Comparison of ENCODE assay signal across 8 mouse cellular contexts in genomic region chr8:92358141-92358999, GRCm38 (mm10). TPM values are rescaled to one million over a fixed set of nuclear protein-coding genes. Genes with fewer than 3 reads are reported as not detected.
DNase-seq lines count a peak whose midpoint lies in the region; ATAC-seq and TF ChIP-seq lines count a peak whose summit lies in the region.

No protein-coding gene starts in this region.

- H3K27ac ChIP-seq in heart, embryonic 13.5 days (replicated peaks): peak overlapping the region; percentile 91
- H3K27ac ChIP-seq in limb, embryonic 10.5 days: peak overlapping the region; percentile 87

- TF ChIP-seq CTCF in brain, embryonic 14.5 days (IDR thresholded peaks at IDR 0.05; ENCODE audit: borderline replicate concordance, extremely low read depth, insufficient read depth, insufficient read length): no peak

- peaks cover 70% of the 10 kb centered on the region for H3K27me3 ChIP-seq in heart, embryonic 13.5 days (replicated peaks)
- peaks cover 88% of the 10 kb centered on the region for H3K27me3 ChIP-seq in limb, embryonic 10.5 days (ENCODE audit: low read depth, poor library complexity, severe bottlenecking)

- no peaks in the 10 kb centered on the region for H3K9me3 ChIP-seq in heart, embryonic 13.5 days
- no peaks in the 10 kb centered on the region for H3K9me3 ChIP-seq in limb, embryonic 10.5 days (replicated peaks)

- peak; percentile 17 for DNase-seq in ovary, postnatal 10 days (ENCODE audit: low spot score)
- no peak for DNase-seq in ovary, postnatal 14 days (ENCODE audit: low spot score)
- DNase-seq in brain, embryonic 14.5 days (ENCODE audit: low read depth): peak; percentile 54
- peak; percentile 79 for DNase-seq in limb, embryonic 10.5 days (ENCODE audit: low spot score)
- peak; percentile 76 for DNase-seq in neural tube, embryonic 10.5 days (ENCODE audit: extremely low spot score, low spot score)
- no peak for DNase-seq in urinary bladder, adult 18-20 months (ENCODE audit: low spot score in 2 of 2)
- DNase-seq in urinary bladder, adult 2 months (ENCODE audit: low spot score): no peak

- no peaks in the 10 kb centered on the region; the same call in 1 of the 2 replicates for H3K36me3 ChIP-seq in heart, embryonic 13.5 days
- H3K36me3 ChIP-seq in limb, embryonic 10.5 days: peaks cover 8% of the 10 kb centered on the region; the same call in 1 of the 2 replicates

- TF ChIP-seq POLR2A in brain, embryonic 14.5 days (IDR thresholded peaks at IDR 0.05; ENCODE audit: borderline replicate concordance, extremely low read depth, insufficient read depth, insufficient read length, poor library complexity, severe bottlenecking): no peak

- no peak for ATAC-seq in heart, embryonic 13.5 days (ENCODE audit: extremely low read depth, insufficient number of reproducible peaks, low FRiP score, low TSS enrichment)

- H3K9ac ChIP-seq in heart, embryonic 13.5 days: peak overlapping the region; percentile 91

- peak overlapping the region; percentile 65 for H3K4me3 ChIP-seq in heart, embryonic 13.5 days
- H3K4me3 ChIP-seq in limb, embryonic 10.5 days: peak overlapping the region; percentile 69

- H3K4me2 ChIP-seq in heart, embryonic 13.5 days: peak overlapping the region; percentile 86

- WGBS in heart, embryonic 13.5 days: under 1% methylated on average over 68 of the region's 80 CpGs
- WGBS in limb, embryonic 10.5 days: under 1% methylated on average over 78 of the region's 80 CpGs

- peaks cover 51% of the 10 kb centered on the region for H3K4me1 ChIP-seq in heart, embryonic 13.5 days
- peaks cover 73% of the 10 kb centered on the region for H3K4me1 ChIP-seq in limb, embryonic 10.5 days

RNA-seq across cellular contexts. Expression of gene Irx5, which starts 0.9 kb away (rescaled TPM):
- polyA plus RNA-seq in brain, embryonic 14.5 days (2012; rRNA removed): 15.7 and 26.1 TPM in 2 replicates
- polyA plus RNA-seq in heart, embryonic 13.5 days (2015; fragmentation: Nextera tagmentation; extraction: Ambion mirVana): 7.7 and 8.5 TPM in 2 replicates
- 11.5 and 13.2 TPM in 2 replicates for polyA plus RNA-seq in limb, embryonic 10.5 days (2016; fragmentation: Nextera tagmentation; extraction: Ambion mirVana)
- 0.14 and 0.19 TPM in 2 replicates for polyA plus RNA-seq in urinary bladder, adult 2 months (2012; rRNA removed)

Comparison
In these comparisons a context has a peak if more than half of its experiments do, and no peak if none do; other contexts are left out.
1. DNase-seq: peak in ovary, postnatal 10 days (single experiment), brain, embryonic 14.5 days (single experiment), limb, embryonic 10.5 days (single experiment) and neural tube, embryonic 10.5 days (single experiment); none in ovary, postnatal 14 days (single experiment), urinary bladder, adult 18-20 months (0 of 2) and urinary bladder, adult 2 months (single experiment).